Mouse (Mus musculus) hindbrain, embryonic 16.5 days (tissue): ENCODE data around the gene Treh. TPM values are rescaled to one million over a fixed set of nuclear protein-coding genes. Genes with fewer than 3 reads are reported as not detected.
A peak's percentile ranks its signal among the peaks of the same experiment; 100 is the strongest.

Experiments used
- ATAC-seq: fragments of 200-750 bp; cut with Nextera tagmentation; 2 replicates; pipeline ENCODE4 v1.8.0; 2017; ENCODE audit warnings: moderate TSS enrichment, moderate library complexity
- H3K27ac ChIP-seq: fragments of 300-500 bp; sonication (generic); 2 replicates; pipeline ENCODE4 v1.5.1; 2014; ENCODE audit warnings: low read depth, mild to moderate bottlenecking, control low read depth, low read length, moderate library complexity
- H3K27me3 ChIP-seq: fragments of 300-500 bp; sonication (generic); replicated peaks from 2 replicates; pipeline ENCODE4 v1.6.1; 2014; ENCODE audit warnings: low read length; ENCODE audit not compliant: control insufficient read depth, insufficient read depth
- H3K36me3 ChIP-seq: fragments of 300-500 bp; sonication (generic); 2 replicates; pipeline ENCODE4 v1.6.1; 2014; ENCODE audit warnings: mild to moderate bottlenecking, low read length, moderate library complexity, mixed read lengths; ENCODE audit not compliant: control insufficient read depth, insufficient read depth
- H3K4me1 ChIP-seq: fragments of 300-500 bp; sonication (generic); 2 replicates; pipeline ENCODE4 v1.6.1; 2014; ENCODE audit warnings: low read depth, low read length; ENCODE audit not compliant: control insufficient read depth, insufficient read depth
- H3K4me2 ChIP-seq: fragments of 300-500 bp; sonication (generic); 2 replicates; pipeline ENCODE4 v1.6.1; 2014; ENCODE audit warnings: mild to moderate bottlenecking, low read length, control low read depth, moderate library complexity
- H3K4me3 ChIP-seq: fragments of 300-500 bp; sonication (generic); 2 replicates; pipeline ENCODE4 v1.5.1; 2014; ENCODE audit warnings: mild to moderate bottlenecking, low read length, control low read depth, moderate library complexity
- H3K9ac ChIP-seq: fragments of 300-500 bp; sonication (generic); 2 replicates; pipeline ENCODE4 v1.6.1; 2014; ENCODE audit warnings: low read depth, mild to moderate bottlenecking, control low read depth, low read length, moderate library complexity
- H3K9me3 ChIP-seq: fragments of 300-500 bp; sonication (generic); 2 replicates; pipeline ENCODE4 v1.6.1; 2014; ENCODE audit warnings: mild to moderate bottlenecking, low read length, moderate library complexity; ENCODE audit not compliant: control insufficient read depth
- WGBS: fragments of 180-500 bp; shearing (Covaris S2); extraction: QIAGEN DNeasy Blood & Tissue Kit; methylation state at CpG from one replicate; pipeline ENCODE4 v1.1.7; 2014; 5-methylcytosine and 5-hydroxymethylcytosine counted together
- polyA plus RNA-seq: library from polyadenylated mRNA; unstranded; fragments of >200 nt; fragmentation: Nextera tagmentation; extraction: Ambion mirVana; gene quantifications from 2 replicates; pipeline ENCODE4 v1.2.1, GENCODE M21; 2015

Treh gene
- polyA plus RNA-seq, 1 experiment from 2014 or later, result not detected

DNA sequence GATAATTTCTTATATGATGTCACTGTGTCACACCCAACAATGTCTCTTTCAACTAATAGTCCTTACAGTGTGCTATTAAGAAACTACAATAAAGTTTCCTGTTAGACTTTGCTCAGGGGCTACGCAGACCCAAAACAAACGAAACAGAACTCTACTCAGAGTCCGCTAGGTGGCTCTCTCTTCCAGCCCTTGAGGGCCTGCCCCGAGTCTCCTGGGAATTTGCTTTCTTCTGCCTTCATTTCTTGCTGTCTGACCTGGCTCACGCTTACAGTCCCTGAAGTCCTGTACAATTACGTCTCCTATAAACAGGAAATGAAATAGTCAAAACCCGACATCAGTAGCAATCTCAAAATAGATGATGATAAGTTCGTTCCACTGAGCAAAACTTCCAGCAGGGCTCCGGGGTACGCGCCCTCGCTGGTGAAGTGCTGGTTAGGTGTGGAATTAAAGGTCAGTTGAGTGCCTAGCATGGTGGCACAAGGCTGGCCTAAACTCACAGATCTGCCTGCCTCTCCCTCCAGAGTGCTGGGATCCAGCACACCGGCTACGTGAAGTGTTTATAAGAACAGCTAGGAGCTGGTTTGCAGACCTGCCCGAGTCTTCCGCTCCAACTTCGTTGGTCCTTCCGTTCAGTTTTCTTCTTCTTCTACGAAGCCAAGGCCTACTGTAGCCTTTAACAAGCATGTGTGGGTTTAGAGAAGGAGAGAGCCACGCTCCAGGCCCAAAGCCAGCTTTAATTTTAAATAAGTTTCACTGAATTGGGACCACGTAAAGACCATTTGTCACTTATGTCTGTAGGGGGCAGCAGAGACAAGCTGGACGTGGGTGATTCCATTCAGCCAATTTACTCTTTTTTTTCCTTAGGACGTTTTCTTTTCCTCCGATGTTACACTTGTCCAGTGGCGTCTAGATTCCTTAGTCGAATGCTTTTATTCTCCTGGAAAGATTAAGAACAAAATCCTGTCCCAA lies 17.7 kb upstream of the Treh start:
- WGBS, result 26% methylated on average over 26 of the region's 26 CpGs
- no peaks in the 10 kb centered on the region for H3K9me3 ChIP-seq
- peak overlapping the region; percentile 1; the same call in 1 of the 2 replicates for H3K4me3 ChIP-seq
- H3K36me3 ChIP-seq, result no peaks in the 10 kb centered on the region
- no peak overlapping the region for H3K27ac ChIP-seq
- peaks cover 5% of the 10 kb centered on the region; the same call in 1 of the 2 replicates for H3K4me1 ChIP-seq
- peak overlapping the region; percentile 44 for H3K4me2 ChIP-seq
- no peak overlapping the region for H3K9ac ChIP-seq
- no peaks in the 10 kb centered on the region for H3K27me3 ChIP-seq
- peak; percentile 60 for ATAC-seq

- no peak for ATAC-seq
- no peaks in the 10 kb centered on the region for H3K27me3 ChIP-seq
- no peak overlapping the region for H3K4me2 ChIP-seq
- H3K9ac ChIP-seq, result no peak overlapping the region
- H3K4me3 ChIP-seq, result no peak overlapping the region
- no peaks in the 10 kb centered on the region for H3K9me3 ChIP-seq
- H3K4me1 ChIP-seq, result no peaks in the 10 kb centered on the region
- H3K36me3 ChIP-seq, result no peaks in the 10 kb centered on the region
- WGBS, result 86% methylated on average over 6 of the region's 6 CpGs
- no peak overlapping the region for H3K27ac ChIP-seq
Measured at GRCm38 (mm10) chr9:44663706-44664105, 9.3 kb upstream of the Treh start.

- no peaks in the 10 kb centered on the region for H3K9me3 ChIP-seq
Measured at GRCm38 (mm10) chr9:44671416-44671815, 1.6 kb upstream of the Treh start.

DNA sequence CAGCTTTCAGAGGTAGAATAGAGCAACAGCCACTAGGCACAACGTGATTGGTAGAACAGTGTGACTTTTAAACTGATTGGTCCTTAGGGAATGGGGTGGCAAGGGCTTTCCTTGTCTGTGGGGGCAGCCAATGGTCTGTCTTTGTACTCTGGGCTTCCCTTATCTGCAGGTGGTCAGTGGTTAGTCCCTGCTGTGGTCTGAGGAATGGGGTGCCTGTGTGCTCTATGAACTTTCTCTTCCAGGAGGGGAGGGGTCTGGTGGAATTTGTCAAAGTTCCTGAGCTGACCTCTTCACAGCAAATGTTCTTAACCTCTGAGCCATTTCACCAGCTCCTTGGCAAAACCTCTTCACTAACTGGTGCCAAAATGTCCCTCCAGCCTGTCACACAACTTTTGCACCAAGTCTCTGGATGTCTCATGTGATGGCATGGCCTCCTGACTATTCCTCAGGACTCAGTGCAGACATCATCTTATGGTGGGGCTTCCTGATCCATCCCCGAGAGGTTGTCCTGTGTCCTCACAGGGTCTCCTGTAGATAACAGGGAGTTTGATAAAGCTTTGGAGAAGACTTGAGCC lies 655 bp upstream of the Treh start:
- Histone ChIP-seq H3K9ac (no peak overlapping the region), H3K4me1 (no peaks in the 10 kb centered on the region), H3K27me3 (no peaks in the 10 kb centered on the region; the same call in 1 of the 2 replicates), H3K4me3 (no peak overlapping the region), H3K27ac (no peak overlapping the region), H3K4me2 (no peak overlapping the region), H3K36me3 (no peaks in the 10 kb centered on the region), H3K9me3 (no peaks in the 10 kb centered on the region)
- WGBS, result 65% methylated on average over 2 of the region's 2 CpGs
- ATAC-seq, result no peak

More at GRCm38 (mm10) chr9:44671416-44671815, 1.6 kb upstream of the Treh start:
- no peak for ATAC-seq
- Histone ChIP-seq H3K27me3 (no peaks in the 10 kb centered on the region; the same call in 1 of the 2 replicates), H3K4me1 (no peaks in the 10 kb centered on the region), H3K4me2 (no peak overlapping the region), H3K4me3 (no peak overlapping the region), H3K36me3 (no peaks in the 10 kb centered on the region), H3K9ac (no peak overlapping the region), H3K27ac (no peak overlapping the region)
- WGBS, result 94% methylated on average over 5 of the region's 5 CpGs

GRCm38 (mm10) chr9:44678288-44678871 lies 5.3 kb downstream of the Treh start:
- Histone ChIP-seq H3K9ac (no peak overlapping the region), H3K27ac (no peak overlapping the region), H3K4me1 (no peaks in the 10 kb centered on the region), H3K27me3 (no peaks in the 10 kb centered on the region), H3K4me3 (no peak overlapping the region), H3K36me3 (no peaks in the 10 kb centered on the region), H3K9me3 (no peaks in the 10 kb centered on the region), H3K4me2 (no peak overlapping the region)
- no peak for ATAC-seq
- WGBS, result 90% methylated on average over 2 of the region's 2 CpGs

- H3K4me3 ChIP-seq, result no peak overlapping the region
- no peak overlapping the region for H3K27ac ChIP-seq
- no peak overlapping the region for H3K9ac ChIP-seq
- no peak for ATAC-seq
- H3K9me3 ChIP-seq, result no peaks in the 10 kb centered on the region
- no peak overlapping the region for H3K4me2 ChIP-seq
- no peaks in the 10 kb centered on the region for H3K36me3 ChIP-seq
- no peaks in the 10 kb centered on the region for H3K27me3 ChIP-seq
- no peaks in the 10 kb centered on the region for H3K4me1 ChIP-seq
- WGBS, result 56% methylated on average over 5 of the region's 5 CpGs
Measured at GRCm38 (mm10) chr9:44679565-44679964, 6.5 kb downstream of the Treh start.

- Histone ChIP-seq H3K4me3 (no peak overlapping the region), H3K4me2 (no peak overlapping the region), H3K27me3 (no peaks in the 10 kb centered on the region), H3K9ac (no peak overlapping the region), H3K36me3 (no peaks in the 10 kb centered on the region), H3K9me3 (no peaks in the 10 kb centered on the region), H3K27ac (no peak overlapping the region), H3K4me1 (peaks cover 20% of the 10 kb centered on the region)
- no peak for ATAC-seq
- WGBS, result 86% methylated on average over 8 of the region's 8 CpGs
Measured at GRCm38 (mm10) chr9:44683046-44683445, 10.0 kb downstream of the Treh start.

- ATAC-seq, result peak; percentile 79
- H3K4me2 ChIP-seq, result no peak overlapping the region
- H3K9me3 ChIP-seq, result no peaks in the 10 kb centered on the region
- H3K27ac ChIP-seq, result peak overlapping the region; percentile 51
- H3K9ac ChIP-seq, result 0 out of 2 replicates have a peak overlapping the region, but pooled peaks have one; percentile 13
- H3K4me3 ChIP-seq, result no peak overlapping the region
- peaks cover 20% of the 10 kb centered on the region for H3K4me1 ChIP-seq
- peaks cover 4% of the 10 kb centered on the region; the same call in 1 of the 2 replicates for H3K36me3 ChIP-seq
- H3K27me3 ChIP-seq, result no peaks in the 10 kb centered on the region
- WGBS, result 29% methylated on average over 14 of the region's 14 CpGs
Measured at GRCm38 (mm10) chr9:44685346-44686330, 12.6 kb downstream of the Treh start.
